Mouse (Mus musculus): Measurements from ENCODE around the gene Tulp2. TPM values are rescaled to one million over a fixed set of nuclear protein-coding genes. Genes with fewer than 3 reads are reported as not detected.
"Not testable (repeated sequence)": the region's sequence is repeated elsewhere in the genome, so short reads cannot be mapped to it uniquely, and the experiment has no call there.

The Tulp2 gene
- polyA plus RNA-seq, 1 experiment from 2014 or later: 0.57 TPM

DNA sequence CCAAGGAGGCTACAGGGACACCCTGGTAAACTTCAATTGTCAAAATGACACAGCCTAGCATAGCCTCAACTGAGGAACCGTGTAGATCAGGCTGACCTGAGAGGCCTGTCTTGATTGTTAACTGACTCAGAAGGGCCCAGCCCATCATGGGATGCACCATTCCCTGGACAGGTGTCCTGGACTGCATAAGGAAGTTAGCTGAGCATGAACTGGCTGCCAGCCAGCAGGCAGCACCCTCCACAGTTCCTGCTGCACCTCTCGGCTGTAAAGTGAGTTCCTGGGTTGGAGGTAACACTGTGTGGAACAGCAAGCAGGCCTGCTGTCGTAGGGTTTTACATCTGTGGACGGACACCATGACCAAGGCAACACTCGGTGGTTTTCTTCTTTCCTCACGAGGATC is 25.9 kb downstream of the Tulp2 start:
- Histone ChIP-seq H3K27ac (ENCODE audit: low read depth, low read length) (no peak overlapping the region), H3K4me1 (ENCODE audit: control insufficient read depth, insufficient read depth, low read length) (peaks cover 6% of the 10 kb centered on the region; the same call in 1 of the 2 replicates), H3K9me3 (ENCODE audit: control insufficient read depth, low read length) (no peaks in the 10 kb centered on the region), H3K4me2 (ENCODE audit: low read depth) (no peak overlapping the region), H3K4me3 (ENCODE audit: low read depth, low read length) (no peak overlapping the region), H3K9ac (ENCODE audit: low read length) (no peak overlapping the region), H3K36me3 (ENCODE audit: control insufficient read depth, insufficient read depth, low read length) (no peaks in the 10 kb centered on the region), H3K27me3 (ENCODE audit: control insufficient read depth, insufficient read depth, low read length) (no peaks in the 10 kb centered on the region)
- 93% methylated on average over 6 of the region's 6 CpGs for WGBS
- DNase-seq (ENCODE audit: low spot score): no peak
- no peak for ATAC-seq (ENCODE audit: insufficient read depth, low FRiP score, low TSS enrichment)

GRCm38 (mm10) chr7:45508561-45508960 is 26.9 kb downstream of the Tulp2 start:
- H3K36me3 ChIP-seq (ENCODE audit: control insufficient read depth, insufficient read depth, low read length): no peaks in the 10 kb centered on the region
- no peaks in the 10 kb centered on the region for H3K9me3 ChIP-seq (ENCODE audit: control insufficient read depth, low read length)
- no peak overlapping the region for H3K27ac ChIP-seq (ENCODE audit: low read depth, low read length)
- ATAC-seq (ENCODE audit: insufficient read depth, low FRiP score, low TSS enrichment): no peak
- no peak overlapping the region for H3K9ac ChIP-seq (ENCODE audit: low read length)
- peaks cover 6% of the 10 kb centered on the region; the same call in 1 of the 2 replicates for H3K4me1 ChIP-seq (ENCODE audit: control insufficient read depth, insufficient read depth, low read length)
- no peaks in the 10 kb centered on the region for H3K27me3 ChIP-seq (ENCODE audit: control insufficient read depth, insufficient read depth, low read length)
- no peak overlapping the region for H3K4me3 ChIP-seq (ENCODE audit: low read depth, low read length)
- DNase-seq (ENCODE audit: low spot score): no peak
- no peak overlapping the region for H3K4me2 ChIP-seq (ENCODE audit: low read depth)
- 94% methylated on average over 6 of the region's 6 CpGs for WGBS

DNA sequence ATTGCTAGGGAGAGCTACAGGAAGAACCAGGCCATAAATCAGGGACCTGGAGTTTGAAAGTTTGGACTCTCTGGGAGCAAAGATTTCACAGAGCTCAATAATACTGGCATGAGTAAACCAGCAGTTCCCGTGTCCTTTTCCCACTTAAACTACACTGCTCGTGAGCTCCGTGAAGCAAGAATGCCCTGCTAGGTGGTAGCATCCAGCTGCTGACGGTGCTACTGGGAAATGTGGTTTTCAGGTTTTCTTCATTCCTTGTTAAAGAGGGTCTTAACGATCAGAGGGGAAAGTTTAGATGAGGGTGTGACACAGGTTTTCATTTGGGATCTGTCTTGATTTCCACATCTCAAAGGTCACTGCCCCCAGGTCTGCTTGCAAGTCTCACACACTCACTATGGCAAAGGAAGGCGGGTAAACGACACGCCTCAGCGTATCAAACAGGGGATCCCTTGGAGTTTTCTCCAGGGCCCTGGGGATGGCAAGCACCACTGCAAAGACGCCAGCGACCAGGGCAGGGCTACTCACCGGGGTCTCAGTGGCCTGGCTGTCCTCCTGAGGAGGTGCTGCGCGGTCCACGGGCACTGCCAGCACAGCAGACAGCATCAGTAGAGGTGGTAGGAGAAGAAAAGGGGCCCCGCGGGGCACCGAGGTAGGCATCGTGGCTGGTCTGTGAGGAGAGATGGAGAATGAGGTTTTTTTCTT is 27.7 kb downstream of the Tulp2 start:
- Histone ChIP-seq H3K4me2 (ENCODE audit: low read depth) (peak overlapping the region; percentile 55), H3K9me3 (ENCODE audit: control insufficient read depth, low read length) (no peaks in the 10 kb centered on the region), H3K4me3 (ENCODE audit: low read depth, low read length) (peak overlapping the region; percentile 52), H3K27me3 (ENCODE audit: control insufficient read depth, insufficient read depth, low read length) (no peaks in the 10 kb centered on the region), H3K4me1 (ENCODE audit: control insufficient read depth, insufficient read depth, low read length) (peaks cover 6% of the 10 kb centered on the region; the same call in 1 of the 2 replicates), H3K9ac (ENCODE audit: low read length) (peak overlapping the region; percentile 53), H3K36me3 (ENCODE audit: control insufficient read depth, insufficient read depth, low read length) (no peaks in the 10 kb centered on the region), H3K27ac (ENCODE audit: low read depth, low read length) (no peak overlapping the region)
- no peak for ATAC-seq (ENCODE audit: insufficient read depth, low FRiP score, low TSS enrichment)
- WGBS: 37% methylated on average over 19 of the region's 19 CpGs
- DNase-seq (ENCODE audit: low spot score): no peak

DNA sequence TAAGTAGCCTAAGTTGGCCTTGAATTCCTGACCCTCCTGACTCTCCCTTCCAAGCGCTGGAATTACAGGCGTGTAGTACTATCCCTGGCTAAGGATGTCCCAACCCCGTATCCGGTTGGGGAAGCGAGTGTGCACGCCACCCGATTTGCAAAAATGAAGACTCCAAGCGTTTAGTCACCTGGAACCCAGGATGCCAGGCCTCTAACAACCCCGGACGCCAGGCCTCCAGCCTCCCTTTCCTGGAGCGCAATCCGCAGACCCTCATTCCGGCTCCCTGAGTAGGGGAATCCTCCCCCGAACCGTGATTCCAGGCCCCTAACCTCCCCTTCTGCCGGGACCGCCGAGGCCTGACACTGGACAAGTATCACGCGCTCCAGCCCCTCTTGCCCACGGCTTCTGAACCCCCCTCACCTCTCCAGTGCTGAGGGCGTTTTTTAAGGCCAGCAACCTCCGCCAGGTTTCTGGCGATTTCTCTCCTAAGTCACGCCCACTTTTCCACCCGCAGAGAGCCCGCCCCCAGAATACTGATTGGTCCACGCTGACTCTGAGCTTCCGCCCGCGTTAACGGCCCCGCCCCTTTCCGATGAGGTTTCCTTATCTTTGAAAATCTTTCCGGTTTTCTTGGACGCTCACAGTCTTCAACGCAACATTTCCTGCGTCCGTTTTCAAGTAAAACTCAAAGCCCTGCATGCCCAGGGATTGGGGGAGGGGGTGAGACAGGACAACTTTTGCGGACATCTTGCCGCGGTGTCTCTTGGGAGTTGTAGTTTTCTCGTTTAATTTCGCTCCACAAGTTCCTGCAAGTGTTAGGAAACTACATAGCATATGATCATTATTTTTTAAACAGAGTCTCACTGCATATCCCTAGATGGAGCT is 28.5 kb downstream of the Tulp2 start, which contains the start of gene Nucb1:
Gene Nucb1, minus strand, starts transcription at position 495 of the 876 bp plus-strand sequence.
- DNase-seq (ENCODE audit: low spot score) (peak; percentile 94), ATAC-seq (ENCODE audit: insufficient read depth, low FRiP score, low TSS enrichment) (peak; percentile 81)
- H3K4me3 ChIP-seq (ENCODE audit: low read depth, low read length): peak within 1 kb of the TSS; percentile 52
- peak within 1 kb of the TSS; percentile 55 for H3K4me2 ChIP-seq (ENCODE audit: low read depth)
- H3K27ac ChIP-seq (ENCODE audit: low read depth, low read length): peak within 1 kb of the TSS; percentile 78
- H3K4me1 ChIP-seq (ENCODE audit: control insufficient read depth, insufficient read depth, low read length): peaks cover 6% of the 10 kb centered on the region; the same call in 1 of the 2 replicates
- H3K9ac ChIP-seq (ENCODE audit: low read length): peak within 1 kb of the TSS; percentile 53
- H3K9me3 ChIP-seq (ENCODE audit: control insufficient read depth, low read length): no peaks in the 10 kb centered on the region
- under 1% methylated on average over 44 of the region's 44 CpGs for WGBS
- H3K36me3 ChIP-seq (ENCODE audit: control insufficient read depth, insufficient read depth, low read length): no peaks in the 10 kb centered on the region
- no peaks in the 10 kb centered on the region for H3K27me3 ChIP-seq (ENCODE audit: control insufficient read depth, insufficient read depth, low read length)

GRCm38 (mm10) chr7:45514411-45514810 is 32.7 kb downstream of the Tulp2 start:
- Histone ChIP-seq H3K4me1 (ENCODE audit: control insufficient read depth, insufficient read depth, low read length) (peaks cover 3% of the 10 kb centered on the region; the same call in 1 of the 2 replicates), H3K9me3 (ENCODE audit: control insufficient read depth, low read length) (no peaks in the 10 kb centered on the region), H3K4me2 (ENCODE audit: low read depth) (no peak overlapping the region), H3K9ac (ENCODE audit: low read length) (no peak overlapping the region), H3K36me3 (ENCODE audit: control insufficient read depth, insufficient read depth, low read length) (no peaks in the 10 kb centered on the region), H3K27me3 (ENCODE audit: control insufficient read depth, insufficient read depth, low read length) (no peaks in the 10 kb centered on the region), H3K27ac (ENCODE audit: low read depth, low read length) (no peak overlapping the region), H3K4me3 (ENCODE audit: low read depth, low read length) (no peak overlapping the region)
- WGBS: 82% methylated on average over 7 of the region's 7 CpGs
- no peak for DNase-seq (ENCODE audit: low spot score)
- ATAC-seq (ENCODE audit: insufficient read depth, low FRiP score, low TSS enrichment): no peak

DNA sequence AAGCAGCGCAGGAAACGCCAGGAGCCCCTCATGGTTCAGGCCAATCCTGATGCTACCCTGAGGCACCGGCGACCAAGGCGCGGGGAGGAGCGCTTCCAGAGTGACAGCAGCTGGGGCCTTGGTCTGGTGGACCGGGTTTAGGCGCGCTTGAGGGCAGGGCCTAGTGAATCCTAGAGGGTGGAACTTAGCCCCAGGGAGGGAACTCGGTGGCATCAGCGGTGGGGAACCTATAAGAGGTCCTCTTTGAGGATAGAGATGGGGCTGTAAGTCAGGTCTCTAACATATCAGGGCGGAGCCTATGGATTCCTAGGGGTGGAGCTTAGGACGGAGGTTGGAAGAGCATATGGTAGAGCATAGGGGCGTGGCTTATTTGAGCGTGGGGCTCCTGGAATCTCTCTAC is 33.8 kb downstream of the Tulp2 start:
- no peaks in the 10 kb centered on the region for H3K27me3 ChIP-seq (ENCODE audit: control insufficient read depth, insufficient read depth, low read length)
- no peak for DNase-seq (ENCODE audit: low spot score)
- no peak overlapping the region for H3K4me3 ChIP-seq (ENCODE audit: low read depth, low read length)
- no peaks in the 10 kb centered on the region for H3K4me1 ChIP-seq (ENCODE audit: control insufficient read depth, insufficient read depth, low read length)
- no peak for ATAC-seq (ENCODE audit: insufficient read depth, low FRiP score, low TSS enrichment)
- 0 out of 2 replicates have a peak overlapping the region, but pooled peaks have one; percentile 7 for H3K4me2 ChIP-seq (ENCODE audit: low read depth)
- 26% methylated on average over 16 of the region's 16 CpGs for WGBS
- H3K27ac ChIP-seq (ENCODE audit: low read depth, low read length): no peak overlapping the region
- H3K9ac ChIP-seq (ENCODE audit: low read length): no peak overlapping the region
- no peaks in the 10 kb centered on the region for H3K36me3 ChIP-seq (ENCODE audit: control insufficient read depth, insufficient read depth, low read length)
- no peaks in the 10 kb centered on the region for H3K9me3 ChIP-seq (ENCODE audit: control insufficient read depth, low read length)

- not testable (repeated sequence) for H3K27me3 ChIP-seq (ENCODE audit: control insufficient read depth, insufficient read depth, low read length); H3K36me3 ChIP-seq (ENCODE audit: control insufficient read depth, insufficient read depth, low read length); DNase-seq (ENCODE audit: low spot score); H3K4me3 ChIP-seq (ENCODE audit: low read depth, low read length); H3K4me1 ChIP-seq (ENCODE audit: control insufficient read depth, insufficient read depth, low read length); H3K4me2 ChIP-seq (ENCODE audit: low read depth); ATAC-seq (ENCODE audit: insufficient read depth, low FRiP score, low TSS enrichment); H3K9ac ChIP-seq (ENCODE audit: low read length); H3K27ac ChIP-seq (ENCODE audit: low read depth, low read length); H3K9me3 ChIP-seq (ENCODE audit: control insufficient read depth, low read length)
- 78% methylated on average over 5 of the region's 5 CpGs for WGBS
These were observed 35.2 kb downstream of the Tulp2 start for GRCm38 (mm10) chr7:45516846-45517245.

DNA sequence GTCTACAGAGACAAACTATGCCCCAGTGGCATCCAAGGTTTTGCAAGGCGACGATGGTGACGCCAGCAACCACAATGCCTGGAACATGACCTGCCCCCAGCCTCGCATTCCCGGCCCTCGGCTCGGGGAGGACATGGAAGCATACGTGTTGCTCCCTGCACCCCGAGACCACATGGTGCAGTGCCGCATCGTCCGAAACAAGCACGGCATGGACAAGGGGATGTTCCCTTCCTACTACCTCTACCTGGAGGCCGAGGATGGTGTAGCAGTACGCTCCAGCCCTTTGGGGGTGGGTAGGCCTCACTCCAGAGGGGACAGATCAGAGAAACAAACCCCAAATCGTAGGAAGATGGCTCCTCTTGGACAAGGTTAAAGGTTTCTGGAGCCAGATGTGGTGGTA is 36.9 kb downstream of the Tulp2 start:
- H3K9me3 ChIP-seq (ENCODE audit: control insufficient read depth, low read length): no peaks in the 10 kb centered on the region
- ATAC-seq (ENCODE audit: insufficient read depth, low FRiP score, low TSS enrichment) (no peak), DNase-seq (ENCODE audit: low spot score) (no peak)
- no peak overlapping the region for H3K9ac ChIP-seq (ENCODE audit: low read length)
- peaks cover 2% of the 10 kb centered on the region; the same call in 1 of the 2 replicates for H3K36me3 ChIP-seq (ENCODE audit: control insufficient read depth, insufficient read depth, low read length)
- H3K4me2 ChIP-seq (ENCODE audit: low read depth): no peak overlapping the region
- H3K27ac ChIP-seq (ENCODE audit: low read depth, low read length): no peak overlapping the region
- no peaks in the 10 kb centered on the region for H3K4me1 ChIP-seq (ENCODE audit: control insufficient read depth, insufficient read depth, low read length)
- no peak overlapping the region for H3K4me3 ChIP-seq (ENCODE audit: low read depth, low read length)
- H3K27me3 ChIP-seq (ENCODE audit: control insufficient read depth, insufficient read depth, low read length): no peaks in the 10 kb centered on the region
- 92% methylated on average over 16 of the region's 16 CpGs for WGBS
